Mouse (Mus musculus) limb, embryonic 12.5 days (tissue): ENCODE measurements around the gene Kpna7. TPM values are rescaled to one million over a fixed set of nuclear protein-coding genes. Genes with fewer than 3 reads are reported as not detected.
"Not testable (repeated sequence)": the region's sequence is repeated elsewhere in the genome, so short reads cannot be mapped to it uniquely, and the experiment has no call there.

ENCODE experiments used
- ATAC-seq: fragments of 200-750 bp; cut with Nextera tagmentation; 2 replicates; pipeline ENCODE4 v1.8.0; 2017; ENCODE audit warnings: low read depth, moderate TSS enrichment; ENCODE audit not compliant: insufficient number of reproducible peaks, insufficient read depth, low FRiP score, low TSS enrichment
- H3K27ac ChIP-seq: fragments of 300-500 bp; sonication (generic); 2 replicates; pipeline ENCODE4 v1.5.1; 2016; ENCODE audit warnings: mild to moderate bottlenecking, moderate library complexity
- H3K27me3 ChIP-seq: fragments of 300-500 bp; sonication (generic); 2 replicates; pipeline ENCODE4 v1.6.1; 2016; ENCODE audit warnings: mild to moderate bottlenecking, moderate library complexity
- H3K36me3 ChIP-seq: fragments of 300-500 bp; sonication (generic); 2 replicates; pipeline ENCODE4 v1.6.1; 2016; ENCODE audit warnings: mild to moderate bottlenecking, moderate library complexity
- H3K4me1 ChIP-seq: fragments of 300-500 bp; sonication (generic); replicated peaks from 2 replicates; pipeline ENCODE4 v1.6.1; 2016
- H3K4me2 ChIP-seq: fragments of 300-500 bp; sonication (generic); 2 replicates; pipeline ENCODE4 v1.6.1; 2016; ENCODE audit warnings: mild to moderate bottlenecking, moderate library complexity
- H3K4me3 ChIP-seq: fragments of 300-500 bp; sonication (generic); replicated peaks from 2 replicates; pipeline ENCODE4 v1.5.1; 2016; ENCODE audit warnings: mild to moderate bottlenecking
- H3K9ac ChIP-seq: fragments of 300-500 bp; sonication (generic); replicated peaks from 2 replicates; pipeline ENCODE4 v1.6.1; 2016; ENCODE audit warnings: mild to moderate bottlenecking, moderate library complexity
- H3K9me3 ChIP-seq: fragments of 300-500 bp; sonication (generic); 2 replicates; pipeline ENCODE4 v1.6.1; 2016; ENCODE audit warnings: mild to moderate bottlenecking, moderate library complexity
- WGBS: fragments of 180-500 bp; shearing (Covaris S2); methylation state at CpG from one replicate; pipeline ENCODE4 v1.1.7; 2016; 5-methylcytosine and 5-hydroxymethylcytosine counted together
- polyA plus RNA-seq: library from polyadenylated mRNA; unstranded; fragments of >200 nt; fragmentation: Nextera tagmentation; extraction: Ambion mirVana; gene quantifications from 2 replicates; pipeline ENCODE4 v1.2.1, GENCODE M21; 2016

Gene Kpna7
- polyA plus RNA-seq, 1 experiment from 2014 or later, result 0.36 TPM

DNA sequence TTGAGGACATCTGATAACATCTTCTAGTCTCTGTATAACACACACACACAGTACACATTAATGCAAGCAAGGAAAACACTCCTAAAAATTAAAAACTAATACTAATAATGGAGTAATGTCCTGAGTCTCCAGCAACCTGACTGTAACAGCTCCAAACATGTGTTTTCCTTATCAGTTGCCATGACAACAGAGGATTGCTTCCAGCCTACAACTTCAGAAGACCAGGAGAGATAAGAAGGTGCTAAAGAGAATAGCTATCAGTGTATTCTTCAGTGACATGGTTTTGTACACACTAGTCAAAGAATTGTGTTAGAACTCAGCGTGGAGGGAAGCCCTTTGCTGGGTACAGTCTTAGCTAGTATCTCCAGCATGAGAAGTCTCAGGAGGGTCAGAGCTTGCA is 63.1 kb downstream of the Kpna7 start:
- not testable (repeated sequence) for H3K36me3 ChIP-seq, H3K4me3 ChIP-seq, H3K9me3 ChIP-seq, H3K4me2 ChIP-seq, H3K9ac ChIP-seq, H3K4me1 ChIP-seq, ATAC-seq, H3K27me3 ChIP-seq, H3K27ac ChIP-seq
- 61% methylated on average over 1 of the region's 1 CpGs for WGBS

- WGBS, result 48% methylated on average over 1 of the region's 1 CpGs
- H3K9ac ChIP-seq, ATAC-seq: not testable (repeated sequence)
Observed at GRCm38 (mm10) chr5:145020254-145020653, 63.6 kb downstream of the Kpna7 start.

DNA sequence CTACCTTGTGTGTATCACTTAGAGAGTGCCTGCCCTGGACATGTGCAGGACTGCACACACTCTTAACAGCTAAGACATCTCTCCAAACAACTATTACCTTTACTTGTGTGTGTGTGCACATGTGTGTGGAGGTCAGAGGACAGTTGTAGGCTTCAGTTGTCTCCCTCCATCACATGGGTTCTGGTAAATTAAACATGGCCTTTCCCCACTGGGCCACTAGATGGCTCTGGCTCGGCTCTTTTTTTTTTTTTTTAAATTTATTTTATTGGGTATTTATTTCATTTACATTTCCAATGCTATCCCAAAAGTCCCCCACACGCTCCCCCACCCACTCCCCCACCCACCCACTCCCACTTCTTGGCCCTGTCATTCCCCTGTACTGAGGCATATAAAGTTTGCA is 67.1 kb downstream of the Kpna7 start:
- 25% methylated on average over 2 of the region's 2 CpGs for WGBS
- not testable (repeated sequence) for H3K4me2 ChIP-seq

More at GRCm38 (mm10) chr5:145020254-145020653, 63.6 kb downstream of the Kpna7 start:
- not testable (repeated sequence) for H3K9me3 ChIP-seq, H3K4me2 ChIP-seq, H3K27ac ChIP-seq, H3K4me1 ChIP-seq, H3K27me3 ChIP-seq, H3K36me3 ChIP-seq, H3K4me3 ChIP-seq

GRCm38 (mm10) chr5:145014278-145014677 is 69.6 kb downstream of the Kpna7 start:
- no peak overlapping the region for H3K4me3 ChIP-seq
- no peak overlapping the region for H3K9ac ChIP-seq
- no peaks in the 10 kb centered on the region for H3K27me3 ChIP-seq
- peak; percentile 57; the same call in 1 of the 2 replicates for ATAC-seq
- peaks cover 24% of the 10 kb centered on the region for H3K4me1 ChIP-seq
- no peaks in the 10 kb centered on the region for H3K36me3 ChIP-seq
- H3K27ac ChIP-seq, result no peak overlapping the region
- WGBS, result 71% methylated on average over 1 of the region's 1 CpGs
- no peak overlapping the region for H3K4me2 ChIP-seq
- H3K9me3 ChIP-seq, result no peaks in the 10 kb centered on the region

More for the DNA sequence above, 67.1 kb downstream of the Kpna7 start:
- H3K4me3 ChIP-seq, H3K9ac ChIP-seq, ATAC-seq, H3K9me3 ChIP-seq, H3K27ac ChIP-seq, H3K36me3 ChIP-seq, H3K27me3 ChIP-seq: not testable (repeated sequence)
- peaks cover 17% of the 10 kb centered on the region for H3K4me1 ChIP-seq

GRCm38 (mm10) chr5:145008878-145009659 is 74.8 kb downstream of the Kpna7 start:
- Histone ChIP-seq H3K36me3 (no peaks in the 10 kb centered on the region), H3K27me3 (no peaks in the 10 kb centered on the region), H3K4me2 (no peak overlapping the region), H3K4me1 (peaks cover 13% of the 10 kb centered on the region), H3K9ac (no peak overlapping the region), H3K9me3 (no peaks in the 10 kb centered on the region), H3K27ac (no peak overlapping the region), H3K4me3 (no peak overlapping the region)
- no peak for ATAC-seq
- WGBS, result 87% methylated on average over 15 of the region's 15 CpGs

- Histone ChIP-seq H3K9ac (no peak overlapping the region), H3K4me2 (no peak overlapping the region), H3K27ac (no peak overlapping the region), H3K9me3 (no peaks in the 10 kb centered on the region), H3K27me3 (no peaks in the 10 kb centered on the region), H3K4me3 (no peak overlapping the region), H3K4me1 (peaks cover 4% of the 10 kb centered on the region; the same call in 1 of the 2 replicates), H3K36me3 (no peaks in the 10 kb centered on the region)
- WGBS, result 80% methylated on average over 6 of the region's 6 CpGs
- no peak for ATAC-seq
Observed at GRCm38 (mm10) chr5:145005596-145005995, 78.2 kb downstream of the Kpna7 start.

DNA sequence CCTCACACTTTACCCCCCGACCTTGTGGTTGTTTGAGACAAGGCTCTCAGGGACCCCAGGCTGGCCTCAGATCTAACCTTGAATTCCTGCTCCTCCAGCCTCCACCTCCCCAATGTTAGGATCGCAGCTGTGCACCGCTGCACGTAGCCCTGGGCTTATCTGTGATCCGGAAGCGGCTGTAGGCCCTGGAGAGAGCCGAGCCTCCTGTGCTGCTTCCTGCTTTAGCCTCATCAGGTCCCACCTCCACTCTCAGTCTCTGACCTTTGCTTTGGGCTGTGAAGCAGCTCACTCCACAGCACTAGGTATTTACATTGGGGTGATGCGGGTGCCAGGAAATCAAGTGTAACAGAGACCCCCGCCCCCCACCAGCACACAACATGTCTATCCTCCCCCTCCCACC is 79.3 kb downstream of the Kpna7 start:
- no peak overlapping the region for H3K9ac ChIP-seq
- ATAC-seq, result no peak
- no peak overlapping the region for H3K4me3 ChIP-seq
- H3K4me1 ChIP-seq, result no peaks in the 10 kb centered on the region
- no peak overlapping the region for H3K27ac ChIP-seq
- H3K27me3 ChIP-seq, result no peaks in the 10 kb centered on the region
- 76% methylated on average over 9 of the region's 9 CpGs for WGBS
- no peak overlapping the region for H3K4me2 ChIP-seq
- no peaks in the 10 kb centered on the region for H3K36me3 ChIP-seq
- H3K9me3 ChIP-seq, result no peaks in the 10 kb centered on the region

DNA sequence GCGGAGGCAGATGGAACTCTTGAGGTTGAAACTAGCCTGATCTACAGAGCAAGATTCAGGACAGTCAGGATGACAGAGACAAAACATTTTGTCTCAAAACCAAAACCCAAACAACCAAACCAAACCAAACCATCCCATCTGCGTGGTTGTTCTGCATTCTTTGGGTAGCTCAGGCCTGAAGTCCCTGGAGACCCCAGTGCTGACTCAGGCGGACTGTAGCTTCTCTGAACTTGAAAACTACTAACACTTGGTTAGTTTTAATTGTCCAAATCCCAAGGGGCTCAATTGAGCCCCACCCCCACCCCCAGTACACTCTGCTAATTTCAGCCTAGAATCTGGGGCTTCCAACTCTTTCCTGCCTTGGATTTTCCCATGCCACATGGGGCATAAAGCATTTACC is 80.5 kb downstream of the Kpna7 start:
- no peak for ATAC-seq
- no peak overlapping the region for H3K4me3 ChIP-seq
- H3K9ac ChIP-seq, result no peak overlapping the region
- no peaks in the 10 kb centered on the region for H3K4me1 ChIP-seq
- H3K27me3 ChIP-seq, result no peaks in the 10 kb centered on the region
- H3K9me3 ChIP-seq, result no peaks in the 10 kb centered on the region
- no peaks in the 10 kb centered on the region for H3K36me3 ChIP-seq
- WGBS, result 74% methylated on average over 3 of the region's 3 CpGs
- no peak overlapping the region for H3K4me2 ChIP-seq
- H3K27ac ChIP-seq, result no peak overlapping the region

DNA sequence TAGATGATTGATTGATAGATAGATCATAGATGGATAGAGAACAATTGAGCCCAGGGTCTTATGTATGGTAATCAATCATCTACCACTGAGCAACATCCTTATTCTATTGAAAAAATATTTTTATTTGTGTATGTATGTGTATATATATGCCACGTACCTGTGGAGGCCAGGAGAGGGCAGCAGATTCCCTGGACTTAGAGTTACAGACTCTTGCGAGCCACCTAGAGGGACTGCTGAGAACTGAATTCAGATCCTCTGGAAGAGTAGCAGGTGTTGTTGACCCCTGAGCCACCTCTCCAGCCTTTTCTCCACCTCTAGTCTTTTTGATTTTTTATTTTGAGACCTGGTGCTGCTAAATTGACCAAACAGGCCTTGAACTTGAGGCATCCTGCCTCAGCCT is 85.3 kb downstream of the Kpna7 start:
- H3K4me1 ChIP-seq, result no peaks in the 10 kb centered on the region
- no peak overlapping the region for H3K4me3 ChIP-seq
- 25% methylated on average over 2 of the region's 2 CpGs for whole genome bisulfite sequencing
- H3K36me3 ChIP-seq, result no peaks in the 10 kb centered on the region
- H3K27me3 ChIP-seq, result no peaks in the 10 kb centered on the region
- H3K4me2 ChIP-seq, result no peak overlapping the region
- H3K9ac ChIP-seq, result no peak overlapping the region
- ATAC-seq, result no peak
- H3K27ac ChIP-seq, result no peak overlapping the region
- H3K9me3 ChIP-seq, result no peaks in the 10 kb centered on the region

- H3K27me3 ChIP-seq, result no peaks in the 10 kb centered on the region
- no peaks in the 10 kb centered on the region for H3K9me3 ChIP-seq
- ATAC-seq, result no peak
- H3K36me3 ChIP-seq, result no peaks in the 10 kb centered on the region
- H3K9ac ChIP-seq, result no peak overlapping the region
- H3K4me2 ChIP-seq, result no peak overlapping the region
- no peaks in the 10 kb centered on the region for H3K4me1 ChIP-seq
- 78% methylated on average over 5 of the region's 5 CpGs for WGBS
- no peak overlapping the region for H3K27ac ChIP-seq
- no peak overlapping the region for H3K4me3 ChIP-seq
Observed at GRCm38 (mm10) chr5:144990481-144990880, 93.3 kb downstream of the Kpna7 start.

GRCm38 (mm10) chr5:144990051-144990450 is 93.8 kb downstream of the Kpna7 start:
- H3K4me2 ChIP-seq, result no peak overlapping the region
- no peak overlapping the region for H3K27ac ChIP-seq
- no peaks in the 10 kb centered on the region for H3K9me3 ChIP-seq
- no peaks in the 10 kb centered on the region for H3K27me3 ChIP-seq
- no peaks in the 10 kb centered on the region for H3K36me3 ChIP-seq
- H3K4me1 ChIP-seq, result no peaks in the 10 kb centered on the region
- no peak overlapping the region for H3K4me3 ChIP-seq
- ATAC-seq, result no peak
- 77% methylated on average over 2 of the region's 2 CpGs for WGBS
- no peak overlapping the region for H3K9ac ChIP-seq

- ATAC-seq, result no peak
- no peaks in the 10 kb centered on the region for H3K27me3 ChIP-seq
Observed at GRCm38 (mm10) chr5:144989061-144989405, 94.8 kb downstream of the Kpna7 start.

More at GRCm38 (mm10) chr5:144989061-144989405, 94.8 kb downstream of the Kpna7 start:
- no peak overlapping the region for H3K27ac ChIP-seq
- no peak overlapping the region for H3K9ac ChIP-seq
- H3K4me1 ChIP-seq, result no peaks in the 10 kb centered on the region
- WGBS, result 83% methylated on average over 4 of the region's 4 CpGs
- no peak overlapping the region for H3K4me3 ChIP-seq
- no peak overlapping the region for H3K4me2 ChIP-seq
- no peaks in the 10 kb centered on the region for H3K36me3 ChIP-seq
- H3K9me3 ChIP-seq, result peaks cover 7% of the 10 kb centered on the region; the same call in 1 of the 2 replicates
